24 mouse cellular contexts compared by ENCODE assay signal in the genomic region with DNA sequence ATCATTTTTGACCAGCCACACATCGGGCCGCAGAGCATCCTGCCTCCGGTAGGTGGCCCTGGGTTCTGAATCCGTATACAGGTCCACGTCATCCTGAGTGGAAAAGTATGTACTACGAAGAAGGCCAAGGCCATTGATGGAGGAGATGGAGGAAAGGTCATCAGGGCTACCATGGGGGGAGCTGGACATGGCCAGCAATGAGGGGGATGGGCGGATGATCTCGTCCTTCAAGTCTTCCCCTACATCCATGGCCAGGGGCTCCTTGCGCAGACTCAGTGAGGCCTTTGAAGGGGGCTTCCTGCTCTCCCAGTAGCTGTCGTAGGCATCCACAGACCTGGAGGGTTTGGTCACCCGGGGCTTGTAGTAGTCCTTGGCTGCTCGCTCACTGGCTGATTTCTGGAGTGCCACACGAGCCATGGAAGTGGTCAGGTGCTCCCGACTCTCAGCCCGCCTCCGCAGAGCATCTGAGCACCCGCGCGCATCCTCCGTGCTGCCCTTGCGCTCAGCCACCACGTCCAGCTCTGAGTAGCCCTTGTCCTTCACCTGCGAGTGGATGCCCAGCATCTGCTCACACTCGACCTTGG. TPM values are rescaled to one million over a fixed set of nuclear protein-coding genes. Genes with fewer than 3 reads are reported as not detected.
DNase-seq lines count a peak whose midpoint lies in the region; ATAC-seq and TF ChIP-seq lines count a peak whose summit lies in the region.
"Had no signal": no experiment of that assay in that cellular context is flagged by ENCODE, and none has a peak within 500 bp of the region (broad histone marks: within the 10 kb centered on the region; RNA-seq: fewer than 3 reads in every experiment).

No protein-coding gene starts in this region.

- no peaks in the 10 kb centered on the region for H3K27me3 ChIP-seq in cerebellum, adult 2 months (ENCODE audit: control insufficient read depth, insufficient read depth, low read length)
- no peaks in the 10 kb centered on the region for H3K27me3 ChIP-seq in liver, embryonic 11.5 days (replicated peaks; ENCODE audit: control insufficient read depth, insufficient read depth, low read length)
- H3K27me3 ChIP-seq: embryonic facial prominence, embryonic 12.5 days; intestine, embryonic 15.5 days; kidney, embryonic 15.5 days; limb, embryonic 12.5 days; liver, embryonic 12.5 days; neural tube, embryonic 15.5 days; stomach, embryonic 15.5 days had no signal

- no peak for ATAC-seq in liver, embryonic 11.5 days (replicated peaks; ENCODE audit: low FRiP score)
- ATAC-seq: forebrain, embryonic 14.5 days; hindbrain, embryonic 16.5 days; intestine, embryonic 15.5 days; liver, embryonic 12.5 days had no signal

- H3K9me3 ChIP-seq in liver, embryonic 11.5 days (ENCODE audit: control insufficient read depth, low read length): no peaks in the 10 kb centered on the region
- H3K9me3 ChIP-seq: embryonic facial prominence, embryonic 12.5 days; hindbrain, embryonic 10.5 days; intestine, embryonic 15.5 days; kidney, embryonic 15.5 days; limb, embryonic 12.5 days; liver, embryonic 12.5 days; midbrain, embryonic 10.5 days; neural tube, embryonic 15.5 days; stomach, embryonic 15.5 days had no signal

- intact Hi-C loops in heart, postnatal 36 days (cut with DNase I): no loop called here

- DNase-seq in adrenal gland, adult 2 months: peak; percentile 57
- no peak for DNase-seq in adrenal gland, adult 18-20 months (ENCODE audit: low spot score in 2 of 2)
- peak; percentile 93 for DNase-seq in heart, adult 11 months
- DNase-seq in heart, postnatal 36 days: no peak
- peak; percentile 78 to 80 for DNase-seq in cerebellum, adult 2 months
- peak; percentile 77 for DNase-seq in cerebellum, postnatal 25 days
- no peak for DNase-seq in liver, embryonic 11.5 days (ENCODE audit: low spot score)
- DNase-seq in kidney, adult 8-10 months: no peak
- DNase-seq: gastrocnemius, postnatal 14 days; heart, adult 2 months; lung, adult 18-20 months; lung, postnatal 10 days; thymus, postnatal 25 days had no signal

- H3K4me2 ChIP-seq in liver, embryonic 11.5 days: no peak overlapping the region
- H3K4me2 ChIP-seq: embryonic facial prominence, embryonic 12.5 days; intestine, embryonic 15.5 days; kidney, embryonic 15.5 days; limb, embryonic 12.5 days; liver, embryonic 12.5 days; neural tube, embryonic 15.5 days; stomach, embryonic 15.5 days had no signal

- H3K4me1 ChIP-seq in cerebellum, adult 2 months (ENCODE audit: control insufficient read depth, insufficient read depth, low read length): peaks cover 68% of the 10 kb centered on the region
- no peaks in the 10 kb centered on the region; the same call in 1 of the 2 replicates for H3K4me1 ChIP-seq in liver, embryonic 11.5 days (replicated peaks; ENCODE audit: control insufficient read depth, insufficient read depth, low read length)
- H3K4me1 ChIP-seq: hindbrain, embryonic 10.5 days; limb, embryonic 12.5 days; midbrain, embryonic 10.5 days had no signal

- H3K36me3 ChIP-seq in liver, embryonic 11.5 days (ENCODE audit: control insufficient read depth, insufficient read depth, low read length): peaks cover 21% of the 10 kb centered on the region

- 26% methylated on average over 24 of the region's 24 CpGs for WGBS in cerebellum, adult 2 months
- WGBS in liver, embryonic 11.5 days: 94% methylated on average over 24 of the region's 24 CpGs

- H3K27ac ChIP-seq in cerebellum, adult 2 months (ENCODE audit: insufficient read depth, low read length): peak overlapping the region; percentile 90
- H3K27ac ChIP-seq in liver, embryonic 11.5 days (ENCODE audit: low read depth, low read length): no peak overlapping the region
- H3K27ac ChIP-seq: embryonic facial prominence, embryonic 12.5 days; heart, adult 2 months; hindbrain, embryonic 10.5 days; intestine, embryonic 15.5 days; kidney, embryonic 15.5 days; limb, embryonic 12.5 days; liver, embryonic 12.5 days; midbrain, embryonic 10.5 days; neural tube, embryonic 15.5 days; stomach, embryonic 15.5 days had no signal

- H3K4me3 ChIP-seq in cerebellum, adult 2 months (replicated peaks; ENCODE audit: insufficient read depth, low read depth, low read length): peak overlapping the region; percentile 50
- no peak overlapping the region for H3K4me3 ChIP-seq in liver, embryonic 11.5 days (ENCODE audit: low read depth, low read length)
- H3K4me3 ChIP-seq: embryonic facial prominence, embryonic 12.5 days; heart, adult 2 months; hindbrain, embryonic 10.5 days; intestine, embryonic 15.5 days; kidney, embryonic 15.5 days; limb, embryonic 12.5 days; liver, embryonic 12.5 days; midbrain, embryonic 10.5 days; neural tube, embryonic 15.5 days; stomach, embryonic 15.5 days had no signal

- H3K9ac ChIP-seq in liver, embryonic 11.5 days (ENCODE audit: low read depth, low read length): no peak overlapping the region
- H3K9ac ChIP-seq: embryonic facial prominence, embryonic 12.5 days; intestine, embryonic 15.5 days; kidney, embryonic 15.5 days; limb, embryonic 12.5 days; liver, embryonic 12.5 days; neural tube, embryonic 15.5 days; stomach, embryonic 15.5 days had no signal

- TF ChIP-seq CTCF in cerebellum, adult 2 months (IDR thresholded peaks at IDR 0.05; ENCODE audit: borderline replicate concordance, insufficient read depth, low read depth, low read length): peak; percentile 4; the same call in 1 of the 2 replicates

- peak; percentile 49; the same call in 1 of the 2 replicates for TF ChIP-seq POLR2A in cerebellum, adult 2 months (IDR thresholded peaks at IDR 0.05; ENCODE audit: borderline replicate concordance, insufficient read depth, low read length)

RNA-seq across cellular contexts. Expression of a gene that starts 8.5 kb away (rescaled TPM):
- total RNA-seq in adrenal gland, adult 2 months (2021): 10 to 100 TPM; 75.2 to 78.4 TPM
- polyA plus RNA-seq in adrenal gland, adult 2 months (2012; rRNA removed): 64.2 and 70.8 TPM in 2 replicates
- total RNA-seq in adrenal gland, adult 18-20 months (2021): 100 to 1,000 TPM in 1 of 2 experiments, 10 to 100 TPM in 1; 88.3 to 103 TPM
- total RNA-seq in heart, postnatal 36 days (2021): 10 to 100 TPM; 68.2 to 70.1 TPM
- polyA plus RNA-seq in cerebellum, adult 2 months (2012; rRNA removed): 101 and 106 TPM in 2 replicates
- polyA plus RNA-seq in liver, embryonic 11.5 days (2014; fragmentation: Nextera tagmentation; extraction: Ambion mirVana): 55.9 and 57.7 TPM in 2 replicates

RNA-seq across cellular contexts. Expression of a gene that starts 8.8 kb away (rescaled TPM):
- 10 to 100 TPM; 33.1 to 35.1 TPM for total RNA-seq in adrenal gland, adult 2 months (2021)
- polyA plus RNA-seq in adrenal gland, adult 2 months (2012; rRNA removed): 29.0 and 30.8 TPM in 2 replicates
- 10 to 100 TPM; 41.1 to 42.8 TPM for total RNA-seq in adrenal gland, adult 18-20 months (2021)
- total RNA-seq in heart, postnatal 36 days (2021): 10 to 100 TPM; 13.6 to 14.6 TPM
- 80.2 and 88.0 TPM in 2 replicates for polyA plus RNA-seq in cerebellum, adult 2 months (2012; rRNA removed)
- 16.2 and 17.5 TPM in 2 replicates for polyA plus RNA-seq in liver, embryonic 11.5 days (2014; fragmentation: Nextera tagmentation; extraction: Ambion mirVana)

RNA-seq across cellular contexts. Expression of a gene that starts 54.1 kb away (rescaled TPM):
- total RNA-seq in adrenal gland, adult 2 months (2021): 10 to 100 TPM in 1 of 2 experiments, 1 to 10 TPM in 1; 6.7 to 10.1 TPM
- polyA plus RNA-seq in adrenal gland, adult 2 months (2012; rRNA removed): 45.2 and 45.3 TPM in 2 replicates
- total RNA-seq in adrenal gland, adult 18-20 months (2021): 1 to 10 TPM; 6.3 to 8.8 TPM
- total RNA-seq in heart, postnatal 36 days (2021): 1 to 10 TPM; 1.5 to 2.0 TPM
- 1.1 and 1.9 TPM in 2 replicates for polyA plus RNA-seq in cerebellum, adult 2 months (2012; rRNA removed)
- 14.3 and 15.2 TPM in 2 replicates for polyA plus RNA-seq in liver, embryonic 11.5 days (2014; fragmentation: Nextera tagmentation; extraction: Ambion mirVana)

Comparison
In these comparisons a context has a peak if more than half of its experiments do, and no peak if none do; other contexts are left out.
1. DNase-seq: peak in adrenal gland, adult 2 months (single experiment), heart, adult 11 months (single experiment), cerebellum, adult 2 months (2 of 2) and cerebellum, postnatal 25 days (2 of 2); none in adrenal gland, adult 18-20 months (0 of 2), heart, postnatal 36 days (0 of 2), liver, embryonic 11.5 days (single experiment) and kidney, adult 8-10 months (0 of 2).